Mouse (Mus musculus): ENCODE measurements around the gene Cnnm2.

- TF ChIP-seq POLR2A (IDR thresholded peaks at IDR 0.05; ENCODE audit: low read depth, low read length) (no peak), CTCF (IDR thresholded peaks at IDR 0.05; ENCODE audit: extremely low read depth, insufficient read depth, insufficient read length, insufficient replicate concordance) (peak; percentile 49; the same call in 1 of the 2 replicates)
These were observed 20.9 kb upstream of the Cnnm2 start for GRCm38 (mm10) chr19:46740341-46741008.

Measured in spleen, adult 2 months (tissue).